Mouse (Mus musculus) T-helper 17 cell (primary cell): ENCODE measurements around the gene Dpysl4.

Experiments used
- in situ Hi-C, 2 experiments: fragments of 300-600 bp; cut with MboI, MseI; formaldehyde crosslinking; loops; 1 replicate in 1 of 2; 2 replicates in 1 of 2; pipeline ENCODE4 v1.15.1; 2025; ENCODE audit warnings: high pct_unique_total_duplicates in 2 of 2

Gene Dpysl4

GRCm38 (mm10) chr7:139095282-139095681 lies 9.5 kb downstream of the Dpysl4 start:
- in situ Hi-C loops = no loop called here

DNA sequence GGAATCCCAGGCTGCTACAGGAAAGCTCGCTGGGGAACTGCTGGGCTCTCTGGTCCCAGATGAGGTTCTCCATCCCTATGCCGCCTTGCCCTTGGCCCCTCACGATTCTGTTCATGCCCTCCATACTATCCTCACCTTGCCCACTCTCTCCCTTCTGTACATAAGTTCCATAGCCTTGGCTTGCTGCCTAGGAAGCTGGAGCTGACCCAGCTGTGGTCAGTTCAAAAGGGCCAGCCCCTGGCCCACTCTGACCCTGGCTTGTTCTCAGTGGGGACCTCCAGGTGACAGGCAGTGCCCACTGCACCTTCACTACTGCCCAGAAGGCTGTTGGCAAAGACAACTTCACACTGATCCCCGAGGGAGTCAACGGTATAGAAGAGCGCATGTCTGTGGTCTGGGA lies 10.6 kb downstream of the Dpysl4 start:
- in situ Hi-C loops = no loop called here

- in situ Hi-C loops = loop anchor here in 1 of 2 experiments (10.0 kb wide), 1 partner anchor 374 kb away; no protein-coding TSS in a partner anchor
These were observed 14.8 kb downstream of the Dpysl4 start for GRCm38 (mm10) chr7:139100531-139101095.

GRCm38 (mm10) chr7:139101286-139101804 lies 15.5 kb downstream of the Dpysl4 start:
- in situ Hi-C loops = loop anchor here in 1 of 2 experiments (10.0 kb wide), 1 partner anchor 373 kb away; no protein-coding TSS in a partner anchor

- in situ Hi-C loops = loop anchor here in 1 of 2 experiments (10.0 kb wide), 1 partner anchor 373 kb away; no protein-coding TSS in a partner anchor
These were observed 16.0 kb downstream of the Dpysl4 start for GRCm38 (mm10) chr7:139101826-139102225.

DNA sequence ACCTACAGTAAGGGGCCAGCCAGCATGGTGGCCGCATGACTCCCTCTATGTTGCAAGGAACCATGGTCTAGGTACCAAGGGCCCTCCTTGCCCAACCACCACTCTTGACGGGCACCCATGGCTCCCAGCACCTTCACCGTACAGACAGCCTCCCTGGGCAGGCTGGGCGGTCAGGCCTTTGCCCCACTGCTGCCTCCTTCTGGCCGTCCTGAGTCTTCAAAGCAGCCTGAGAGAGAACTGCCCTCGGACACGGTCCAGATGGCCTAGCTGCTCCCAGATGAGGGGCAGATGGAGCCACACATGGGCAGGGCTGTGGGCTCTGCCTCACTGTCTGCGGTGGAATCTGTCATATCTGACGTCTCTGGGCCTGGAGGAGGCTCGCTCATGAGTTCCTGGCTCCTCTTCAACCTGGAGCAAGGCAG lies 18.2 kb downstream of the Dpysl4 start:
- in situ Hi-C loops = loop anchor here in 1 of 2 experiments (10.0 kb wide), 1 partner anchor 371 kb away; no protein-coding TSS in a partner anchor

- in situ Hi-C loops = loop anchor here in 1 of 2 experiments (10.0 kb wide), 1 partner anchor 370 kb away; no protein-coding TSS in a partner anchor
These were observed 19.3 kb downstream of the Dpysl4 start for GRCm38 (mm10) chr7:139105076-139105475.

DNA sequence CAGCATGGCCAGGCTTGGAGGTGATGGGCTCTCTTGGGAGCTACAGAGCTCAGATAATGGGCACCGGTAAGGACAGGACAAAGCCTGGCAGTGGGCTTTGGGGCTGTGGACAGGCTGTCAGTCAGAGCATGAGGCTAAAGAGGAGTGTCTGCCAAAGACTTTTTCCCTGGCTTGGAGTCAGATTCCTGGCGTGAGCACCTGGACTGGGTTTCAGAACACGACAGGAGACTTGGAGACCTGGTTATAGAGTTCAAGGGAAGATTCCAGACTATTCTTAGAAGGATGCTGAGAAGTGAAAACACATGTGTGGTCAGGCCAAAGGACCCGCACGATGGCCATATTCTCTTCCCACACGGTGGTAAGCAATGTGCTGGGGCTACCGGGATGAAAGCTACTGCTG lies 19.9 kb downstream of the Dpysl4 start:
- in situ Hi-C loops = loop anchor here in 1 of 2 experiments (10.0 kb wide), 1 partner anchor 369 kb away; no protein-coding TSS in a partner anchor

GRCm38 (mm10) chr7:139107908-139108650 lies 22.3 kb downstream of the Dpysl4 start:
- in situ Hi-C loops = loop anchor here in 1 of 2 experiments (10.0 kb wide), 1 partner anchor 367 kb away; no protein-coding TSS in a partner anchor

DNA sequence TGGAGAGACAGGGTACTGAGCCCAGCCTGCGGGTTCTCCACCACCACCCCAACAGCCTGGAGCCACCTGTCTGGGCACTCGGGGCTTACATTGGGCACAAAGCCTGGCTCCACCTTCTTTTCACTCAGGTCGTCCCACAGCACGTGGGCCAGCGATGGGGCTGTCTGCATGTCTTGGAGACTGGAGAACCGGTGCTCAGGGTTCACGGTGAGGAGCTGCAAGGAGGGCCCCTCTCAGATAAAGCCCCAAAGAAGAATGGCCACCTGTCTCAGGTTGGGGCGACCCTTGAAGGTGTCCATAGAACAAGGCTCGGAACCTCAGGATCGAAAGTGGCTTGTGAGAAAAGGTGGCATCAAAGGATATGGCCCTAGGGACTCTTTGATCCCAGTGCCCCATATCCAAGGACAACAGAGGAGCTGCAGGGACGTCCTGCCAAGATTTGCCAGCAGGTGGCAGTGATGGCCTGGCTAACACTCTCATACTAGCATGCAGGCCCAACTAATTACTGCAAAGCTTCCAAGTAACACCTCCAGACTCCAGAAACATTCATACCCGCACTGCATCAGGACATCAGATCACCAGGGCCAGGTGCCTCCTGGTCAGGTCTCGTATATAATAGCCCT lies 33.5 kb downstream of the Dpysl4 start:
- in situ Hi-C loops = no loop called here

GRCm38 (mm10) chr7:139119775-139120153 lies 34.0 kb downstream of the Dpysl4 start:
- in situ Hi-C loops = loop anchor here (5.0 kb wide), 1 partner anchor 78 kb away; no protein-coding TSS in a partner anchor

- in situ Hi-C loops = no loop called here
These were observed 40.1 kb downstream of the Dpysl4 start for GRCm38 (mm10) chr7:139125881-139126280.

DNA sequence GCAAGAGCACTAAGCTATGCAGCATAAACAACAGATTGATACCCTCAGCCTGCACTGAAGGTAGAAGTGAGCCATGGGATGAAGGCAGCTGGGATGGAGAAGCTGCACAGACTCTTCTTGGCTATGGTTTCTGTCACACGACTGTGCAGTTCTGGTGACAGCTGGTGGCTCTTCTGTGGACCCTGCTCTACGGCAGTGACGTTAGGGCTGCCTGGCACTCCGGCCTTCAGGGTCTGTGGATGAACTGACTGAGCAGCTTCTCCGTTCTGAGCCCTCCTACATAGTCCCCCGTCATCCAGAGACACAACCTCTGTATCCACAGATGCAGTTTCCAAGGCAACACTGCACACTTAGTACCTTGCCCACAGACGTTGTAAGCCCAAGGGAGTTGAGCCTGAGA lies 40.7 kb downstream of the Dpysl4 start:
- in situ Hi-C loops = no loop called here

GRCm38 (mm10) chr7:139128994-139129393 lies 43.2 kb downstream of the Dpysl4 start:
- in situ Hi-C loops = no loop called here

DNA sequence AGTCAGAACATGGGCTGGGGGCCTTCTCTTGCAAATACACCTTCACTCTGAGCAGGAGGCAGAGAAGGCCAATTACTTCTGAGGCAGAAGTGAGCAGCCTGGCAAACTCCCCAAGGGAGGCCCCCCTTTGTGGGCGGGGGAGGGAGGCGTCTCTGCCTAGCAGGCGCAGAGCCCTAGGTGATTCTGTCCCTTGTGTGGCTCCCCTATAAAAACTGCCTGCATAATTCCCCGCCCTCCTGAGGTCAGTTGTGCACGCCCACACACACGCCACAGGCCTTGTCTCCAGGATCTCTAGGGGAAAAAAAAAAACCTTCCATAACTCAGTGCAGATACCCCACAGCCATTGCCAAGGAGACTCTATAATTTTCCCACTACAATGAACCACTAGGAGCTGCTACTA lies 44.6 kb downstream of the Dpysl4 start:
- in situ Hi-C loops = no loop called here

DNA sequence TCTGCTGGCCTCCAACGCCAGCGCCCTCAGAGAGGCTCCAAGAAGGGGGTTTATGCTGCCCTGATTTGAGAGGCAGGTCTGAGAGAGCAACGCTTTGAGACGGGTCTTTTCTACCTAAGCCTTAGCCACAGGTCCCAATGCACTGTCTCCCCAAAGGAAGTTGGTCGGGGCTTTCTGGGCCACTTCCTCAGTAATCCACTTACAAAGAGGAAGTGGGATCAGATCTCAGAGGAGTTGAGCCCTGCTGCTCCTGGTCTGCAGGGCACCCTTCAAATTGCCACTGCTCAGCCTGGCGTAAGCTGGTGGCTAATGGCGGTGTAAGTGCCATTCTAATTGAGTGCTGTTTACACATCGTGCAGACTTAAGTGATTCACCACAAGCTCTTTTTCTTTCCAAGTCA lies 45.7 kb downstream of the Dpysl4 start:
- in situ Hi-C loops = no loop called here

DNA sequence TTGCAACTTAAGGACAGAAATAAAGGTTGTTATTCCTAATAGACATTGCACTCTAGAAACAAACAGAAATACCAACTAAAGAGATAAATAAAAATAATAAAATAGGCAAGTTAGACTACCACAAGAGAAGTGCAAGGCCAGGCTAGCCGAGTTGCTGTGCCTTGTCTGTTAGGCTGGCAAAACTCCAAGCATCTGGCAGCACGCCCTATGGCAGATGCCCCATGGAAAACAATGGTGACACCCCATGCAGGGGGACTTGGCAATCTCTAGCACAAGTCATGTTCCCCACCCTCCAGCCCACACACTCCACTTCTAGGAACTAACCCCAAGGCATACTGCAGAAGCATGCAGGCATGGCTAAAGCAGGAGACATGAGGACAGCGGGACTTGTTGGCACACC lies 47.6 kb downstream of the Dpysl4 start:
- in situ Hi-C loops = no loop called here

DNA sequence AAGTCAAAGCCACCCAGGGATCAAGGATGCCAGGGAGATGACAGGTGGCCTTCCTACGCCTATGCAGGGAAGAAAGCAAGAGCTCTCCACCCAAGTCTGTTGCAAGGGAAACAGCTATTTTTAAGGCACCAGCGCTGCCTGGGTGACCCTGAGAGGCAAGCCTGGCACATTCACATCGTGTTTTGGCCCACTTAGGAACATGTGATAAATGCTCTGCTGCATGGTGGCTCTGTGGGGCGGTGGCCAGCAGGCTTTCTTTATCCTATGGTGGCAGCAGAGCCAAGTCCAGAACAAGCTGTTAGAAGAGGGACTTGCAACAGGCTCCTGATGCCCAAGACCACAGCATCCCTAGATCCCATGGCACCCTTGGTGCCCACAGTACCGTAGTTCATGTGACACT lies 49.4 kb downstream of the Dpysl4 start:
- in situ Hi-C loops = no loop called here

GRCm38 (mm10) chr7:139136906-139137491 lies 51.2 kb downstream of the Dpysl4 start:
- in situ Hi-C loops = no loop called here

DNA sequence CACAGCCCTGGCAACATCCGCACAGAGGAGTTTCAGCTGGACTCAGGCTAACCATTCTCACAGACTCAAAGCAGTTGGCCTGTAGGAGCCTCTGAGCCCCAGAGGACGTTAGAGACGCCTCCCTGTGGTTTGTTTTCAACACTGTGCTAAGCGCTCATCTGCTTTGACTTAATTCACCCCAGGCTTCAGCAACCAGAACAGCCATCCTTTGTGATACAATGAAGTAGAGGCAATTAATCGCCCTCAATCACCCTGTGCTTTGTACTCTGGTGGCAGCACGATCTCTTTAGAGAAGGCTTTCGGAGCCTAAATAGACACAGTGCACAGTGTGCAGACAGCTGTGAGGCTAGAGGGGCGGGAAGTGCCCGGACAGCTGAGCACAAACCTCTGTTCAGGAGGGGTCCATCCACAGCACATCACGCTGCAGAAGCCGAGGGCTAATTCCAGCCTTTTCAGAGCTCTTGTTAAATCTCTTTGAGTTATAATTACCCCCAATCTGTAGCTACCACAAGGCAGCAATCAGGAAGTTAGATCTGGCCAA lies 54.2 kb downstream of the Dpysl4 start:
- in situ Hi-C loops = no loop called here

- in situ Hi-C loops = no loop called here
These were observed 58.0 kb downstream of the Dpysl4 start for GRCm38 (mm10) chr7:139143785-139144184.
